Mouse (Mus musculus) gastrocnemius, postnatal 4 days (tissue): ENCODE results near the gene Polr3g. TPM values are rescaled to one million over a fixed set of nuclear protein-coding genes. Genes with fewer than 3 reads are reported as not detected.
"Not testable (repeated sequence)": the region's sequence is repeated elsewhere in the genome, so short reads cannot be mapped to it uniquely, and the experiment has no call there.

Experiments
- DNase-seq, 2 experiments: peaks; one replicate each; pipeline ENCODE4 v3.0.0; 2021 to 2022; ENCODE audit warnings: low spot score in 2 of 2, mixed read lengths in 2 of 2
- total RNA-seq, 2 experiments: library from RNA; stranded (reverse); gene quantifications; 2 replicates each; pipeline ENCODE4 v1.2.3; 2021

Gene Polr3g
- total RNA-seq, 2 experiments from 2014 or later = 1.8 to 2.5 TPM

GRCm38 (mm10) chr13:81690477-81690876, 20.3 kb downstream of the Polr3g start:
- DNase-seq = no peak

- no peak for DNase-seq
Observed at GRCm38 (mm10) chr13:81689587-81689986, 21.2 kb downstream of the Polr3g start.

- no peak for DNase-seq
Observed at GRCm38 (mm10) chr13:81684884-81685283, 25.9 kb downstream of the Polr3g start.

DNA sequence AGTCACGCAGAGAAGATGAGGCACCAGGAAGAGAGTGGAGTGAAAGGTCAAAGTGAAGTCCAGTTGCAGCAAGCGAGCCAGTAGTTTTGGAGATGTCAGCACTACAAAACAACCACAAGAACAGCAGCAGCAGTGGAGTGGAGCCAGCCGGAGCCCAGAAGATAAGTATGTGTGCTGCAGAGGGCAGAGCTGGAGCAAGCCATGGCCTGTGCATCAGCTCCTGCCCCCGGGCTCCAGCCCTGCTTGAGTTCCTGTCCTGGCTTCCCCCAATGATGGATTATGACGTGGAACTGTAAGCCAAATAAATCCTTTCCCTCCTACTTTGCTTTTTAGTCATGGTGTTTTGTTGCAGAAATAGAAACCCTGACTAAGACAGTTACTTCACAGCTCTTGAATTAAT, 26.6 kb downstream of the Polr3g start:
- no peak for DNase-seq

GRCm38 (mm10) chr13:81683107-81683506, 27.7 kb downstream of the Polr3g start:
- no peak for DNase-seq

- DNase-seq = no peak
Observed at GRCm38 (mm10) chr13:81675333-81675732, 35.5 kb downstream of the Polr3g start.

DNA sequence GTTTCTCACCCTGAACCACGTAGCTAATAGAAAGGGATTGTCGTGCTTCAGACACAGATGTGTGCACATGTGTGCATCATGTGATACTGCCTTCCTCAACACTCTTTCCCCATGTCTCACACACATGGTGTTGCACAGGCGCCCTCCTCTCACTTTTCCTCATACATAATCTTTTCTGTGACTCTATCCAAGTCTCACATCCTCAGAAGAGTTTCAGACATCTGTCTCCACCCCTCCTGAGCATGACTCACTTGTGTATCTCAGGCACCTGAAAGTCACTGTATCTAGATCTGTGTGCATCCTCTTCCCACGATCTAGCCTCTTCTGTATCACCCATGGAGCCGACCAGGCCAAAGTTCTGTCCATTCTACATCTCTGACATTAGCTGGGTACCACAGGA, 43.1 kb downstream of the Polr3g start:
- no peak for DNase-seq

- DNase-seq = no peak
Observed at GRCm38 (mm10) chr13:81664331-81664698, 46.5 kb downstream of the Polr3g start.

- no peak for DNase-seq
Observed at GRCm38 (mm10) chr13:81663566-81664330, 47.1 kb downstream of the Polr3g start.

DNA sequence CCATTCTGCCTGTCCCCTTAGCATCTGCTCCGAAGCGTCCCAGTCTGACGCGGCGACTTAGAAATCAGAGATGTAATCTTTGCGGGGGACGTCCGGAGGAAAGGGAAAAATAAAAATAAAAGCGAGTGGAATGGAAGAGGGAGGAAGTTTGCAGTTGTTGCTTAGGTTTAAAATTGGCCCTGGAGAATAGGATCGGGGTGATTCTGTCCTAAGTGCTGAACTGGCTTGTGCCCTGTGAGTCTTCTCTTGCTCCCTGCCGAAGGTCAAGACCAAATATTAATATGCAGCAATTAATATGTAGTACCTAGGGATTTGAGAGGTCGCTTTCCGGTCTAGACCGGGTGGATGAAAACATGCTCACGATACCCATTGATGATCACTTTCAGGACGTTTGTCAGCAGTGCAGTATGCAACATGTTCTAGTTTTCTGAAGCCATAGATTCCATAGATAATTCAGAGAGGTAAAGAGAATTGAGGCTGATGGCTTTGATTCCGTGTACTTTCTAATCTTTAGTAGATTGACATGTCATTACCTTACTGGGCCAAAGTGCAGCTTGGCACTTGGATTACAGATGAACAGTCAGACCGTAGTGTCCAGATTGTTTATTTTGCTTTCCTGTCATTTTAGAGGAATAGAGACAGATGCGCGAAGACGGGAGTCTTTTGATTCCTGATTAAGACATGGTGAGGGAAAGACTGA, 52.6 kb downstream of the Polr3g start:
- no peak for DNase-seq

DNA sequence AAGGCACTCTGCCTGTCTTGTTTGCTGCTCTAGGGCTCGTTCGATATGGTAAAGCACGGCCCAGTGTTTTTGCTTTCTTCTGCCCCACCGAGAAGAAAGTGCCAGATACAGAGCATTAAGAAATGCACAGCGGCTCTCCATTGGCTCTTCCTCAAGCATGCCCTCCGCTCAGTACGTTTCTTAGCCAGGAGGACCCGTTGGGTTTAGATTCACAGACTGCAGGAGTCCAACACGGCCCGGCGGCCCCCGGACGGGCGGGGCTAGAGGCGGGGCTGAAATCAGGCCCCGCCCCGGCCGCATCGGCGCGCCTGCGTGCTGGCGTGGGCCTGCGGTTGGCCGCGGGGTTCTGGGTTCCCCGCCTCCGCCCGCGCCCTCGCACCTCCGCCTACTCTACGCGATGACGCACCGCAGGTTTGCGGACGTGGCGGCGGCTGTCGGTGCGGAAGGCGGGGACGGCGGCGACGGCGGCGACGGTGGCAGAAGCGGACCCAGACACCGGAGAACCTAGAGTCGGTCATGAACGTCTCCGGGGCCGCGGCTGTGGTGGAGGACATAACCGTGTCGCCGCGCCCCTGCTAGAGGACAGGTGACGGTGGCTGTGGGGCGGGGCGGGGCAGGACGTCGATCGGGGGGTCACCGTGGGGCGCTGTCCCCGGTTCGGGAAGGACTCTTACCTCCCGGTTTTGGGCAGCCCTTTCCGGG, 53.3 kb downstream of the Polr3g start, which contains the start of gene Lysmd3:
Gene Lysmd3 (plus strand): TSS at position 313 of the 702 bp plus-strand sequence.
- DNase-seq = peak; percentile 88 to 92

DNA sequence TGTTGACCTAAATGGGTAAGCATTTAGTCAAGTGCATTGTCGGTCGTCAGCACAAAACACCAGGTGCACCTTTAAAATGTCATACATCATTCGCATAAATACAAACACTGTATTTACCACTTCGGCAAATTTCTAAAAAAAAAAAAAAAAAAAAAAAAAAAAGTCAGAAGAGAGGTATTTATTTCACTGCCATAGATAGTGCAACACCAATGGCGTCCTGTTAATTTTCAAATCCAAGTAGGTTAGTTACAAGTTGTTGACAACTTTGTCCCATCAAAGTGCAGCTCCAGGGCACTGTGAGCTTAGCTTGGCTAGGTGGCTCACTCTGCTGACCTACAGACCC, 53.8 kb downstream of the Polr3g start:
- DNase-seq = no peak

- no peak for DNase-seq
Observed at GRCm38 (mm10) chr13:81656091-81656850, 54.5 kb downstream of the Polr3g start.

DNA sequence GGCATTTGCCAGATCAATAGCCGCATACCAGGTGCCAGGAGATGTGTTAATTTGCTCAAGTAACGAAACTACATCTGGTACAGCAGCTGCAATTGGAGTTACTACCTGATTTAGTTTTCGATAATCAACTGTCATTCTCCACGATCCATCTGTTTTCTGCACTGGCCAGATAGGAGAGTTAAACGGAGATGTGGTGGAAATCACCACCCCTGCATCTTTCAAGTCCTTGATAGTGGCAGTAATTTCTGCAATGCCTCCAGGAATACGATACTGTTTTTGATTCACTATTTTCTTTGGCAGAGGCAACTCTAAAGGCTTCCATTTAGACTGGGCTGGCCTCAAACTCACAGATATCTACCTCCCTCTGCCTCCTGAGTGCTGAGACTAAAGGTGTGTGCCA, 60.4 kb downstream of the Polr3g start:
- DNase-seq = not testable (repeated sequence)

DNA sequence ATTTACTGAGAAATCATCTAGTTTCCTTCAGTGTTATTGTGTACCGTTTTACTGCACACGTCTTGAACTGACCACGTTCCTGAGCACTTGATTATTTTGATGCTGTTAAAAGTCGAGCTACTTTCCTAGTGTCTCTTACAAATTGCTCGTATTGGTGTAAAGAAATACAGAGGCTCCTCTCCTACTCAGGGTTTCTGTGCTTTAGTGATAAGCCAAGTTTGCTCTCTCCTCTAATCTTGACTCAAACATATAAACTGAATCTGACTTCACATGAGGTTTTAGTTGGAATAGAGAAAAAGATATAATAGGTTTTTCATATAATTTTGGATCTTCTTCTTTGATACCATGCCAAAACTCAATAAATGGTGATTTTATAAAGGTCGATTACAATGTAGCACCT, 64.5 kb downstream of the Polr3g start:
- no peak for DNase-seq

- DNase-seq = no peak
Observed at GRCm38 (mm10) chr13:81644047-81644565, 66.7 kb downstream of the Polr3g start.

DNA sequence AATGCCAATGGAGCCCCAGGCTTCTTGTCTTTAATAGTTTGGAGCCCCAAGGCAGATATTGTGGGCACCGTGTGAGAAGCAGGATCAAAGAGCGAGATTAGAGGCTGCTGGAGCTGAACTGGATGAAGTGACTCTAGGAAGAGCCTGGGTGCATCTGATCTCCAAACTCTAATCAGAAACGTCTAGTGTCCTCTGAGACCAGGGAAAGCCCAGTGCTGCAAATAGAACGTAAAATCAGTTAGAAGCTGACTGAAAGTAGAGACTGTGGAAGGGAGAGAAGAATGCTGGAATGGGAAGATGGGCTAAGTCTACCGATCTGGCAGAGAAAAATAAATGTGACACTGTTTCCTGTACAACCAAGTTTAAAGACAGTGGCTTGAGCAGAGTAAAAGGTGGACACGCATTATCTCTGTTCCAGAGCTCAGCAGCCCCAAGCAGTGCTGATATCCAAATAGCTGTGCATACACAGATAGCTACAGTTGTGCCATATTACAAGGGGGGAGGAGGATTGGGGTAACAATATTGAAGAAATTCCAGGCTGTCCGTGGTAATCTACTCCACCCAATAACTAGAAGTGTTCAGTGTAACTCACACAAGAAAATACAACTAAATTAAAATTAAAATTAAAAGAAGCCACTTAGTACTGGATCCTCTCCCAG, 68.2 kb downstream of the Polr3g start:
- DNase-seq = no peak

DNA sequence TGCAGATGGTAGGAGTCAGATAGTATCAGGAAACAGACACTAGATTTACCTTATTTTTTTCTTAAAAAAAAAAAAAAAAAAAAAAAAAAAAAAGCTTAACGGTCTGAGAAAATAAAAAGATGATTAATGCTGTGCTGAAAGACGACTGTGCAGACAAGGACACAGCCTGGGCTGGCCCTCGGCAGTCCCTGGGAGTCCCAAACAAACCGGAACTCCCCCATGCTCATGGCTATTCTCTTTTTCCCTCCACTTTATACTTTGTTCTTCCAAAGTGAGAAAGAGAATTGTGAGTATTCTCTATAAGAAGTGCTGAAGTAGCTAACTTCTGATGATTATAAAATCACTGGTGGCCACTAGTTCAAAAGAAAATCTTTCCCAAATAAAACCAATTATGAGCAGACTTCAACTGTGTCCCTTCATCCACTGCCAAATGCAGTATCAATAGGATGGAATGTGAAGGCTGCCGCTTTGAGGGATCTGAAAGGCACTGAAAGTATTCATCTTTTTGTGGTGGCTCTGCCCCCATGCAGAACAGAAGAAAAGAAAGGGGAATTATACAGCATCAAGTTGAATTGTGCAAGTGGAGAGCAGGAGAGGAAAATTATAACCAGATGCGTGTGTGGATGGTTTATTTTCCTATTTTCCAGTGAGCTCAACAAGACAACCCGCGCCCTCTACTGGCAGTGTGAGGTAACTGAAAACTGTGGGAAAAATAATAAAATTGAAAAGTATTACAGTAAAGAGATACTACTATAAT, 69.3 kb downstream of the Polr3g start:
- peak in 1 of 2 experiments; percentile 28 for DNase-seq

- no peak for DNase-seq
Observed at GRCm38 (mm10) chr13:81640881-81641280, 69.9 kb downstream of the Polr3g start.

- DNase-seq = no peak
Observed at GRCm38 (mm10) chr13:81639624-81640023, 71.2 kb downstream of the Polr3g start.
